Mouse (Mus musculus): ENCODE measurements at regions not wholly inside any gene's neighbourhood (a gene's known extent, or its start where the extent isn't known, plus 50 kb on each side); places are given as distances from the start of the nearest gene placed in this dataset.

DNA sequence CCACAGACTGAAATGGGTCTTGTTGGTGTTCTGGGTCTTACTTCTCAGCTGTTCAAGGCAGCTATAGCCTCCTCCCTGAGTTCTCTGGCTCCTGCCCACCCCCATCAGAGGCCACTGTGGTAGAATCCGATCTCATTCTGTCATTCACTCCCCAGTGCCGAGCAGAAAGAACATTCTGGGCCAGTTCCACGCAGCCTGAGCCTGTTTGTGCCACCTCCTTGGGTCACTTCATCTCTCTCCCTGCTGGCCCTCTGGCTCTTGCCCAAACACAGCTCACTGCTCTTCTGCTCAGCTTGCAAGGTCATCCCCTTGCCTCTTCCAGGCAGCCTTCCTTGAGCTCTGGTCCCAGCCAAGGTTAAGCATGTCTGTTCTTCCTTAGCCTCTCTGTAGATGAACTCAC lies 128.9 kb downstream of the Chst1 start:
- no peaks in the 10 kb centered on the region for H3K36me3 ChIP-seq (ENCODE audit: insufficient read depth, low read length)
- H3K9ac ChIP-seq (ENCODE audit: low read depth, low read length) = no peak overlapping the region
- no peaks in the 10 kb centered on the region for H3K27me3 ChIP-seq (ENCODE audit: insufficient read depth, low read length)
- no peak overlapping the region for H3K27ac ChIP-seq
- WGBS = 70% methylated on average over 3 of the region's 3 CpGs
- no peak for TF ChIP-seq CTCF (IDR thresholded peaks at IDR 0.05; ENCODE audit: low read depth)
- H3K4me2 ChIP-seq (ENCODE audit: low read length) = no peak overlapping the region
- 0 out of 2 replicates have a peak, but pooled peaks cover 6% of the 10 kb centered on the region for H3K4me1 ChIP-seq (replicated peaks; ENCODE audit: insufficient read depth, low read length)
- ATAC-seq (replicated peaks; ENCODE audit: low FRiP score, low read depth) (no peak), DNase-seq (ENCODE audit: low spot score) (no peak)
- no peak overlapping the region for H3K4me3 ChIP-seq (replicated peaks; ENCODE audit: low read depth, low read length)
- no peaks in the 10 kb centered on the region for H3K9me3 ChIP-seq (replicated peaks; ENCODE audit: low read length)

DNA sequence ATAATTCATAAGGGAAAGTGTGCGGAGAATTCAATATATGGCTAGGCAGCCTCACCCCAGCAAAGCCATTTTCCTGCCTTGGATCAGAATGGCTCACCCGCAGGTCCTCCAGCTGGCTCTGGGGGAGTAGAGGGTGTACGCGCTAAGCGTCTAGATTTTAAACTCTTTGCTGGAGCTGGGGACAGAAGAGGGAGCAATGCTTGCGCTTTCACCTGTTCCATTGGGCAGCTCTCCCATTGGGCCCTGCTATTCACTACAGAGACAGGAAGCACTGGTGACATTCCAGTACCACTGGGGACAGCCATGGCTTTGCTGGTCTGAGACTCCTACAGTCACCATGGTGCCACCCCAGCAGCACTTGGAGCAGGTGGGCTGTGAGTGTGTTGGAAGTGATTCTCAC lies 130.9 kb downstream of the Chst1 start:
- Histone ChIP-seq H3K9me3 (replicated peaks; ENCODE audit: low read length) (no peaks in the 10 kb centered on the region), H3K27ac (no peak overlapping the region), H3K4me3 (replicated peaks; ENCODE audit: low read depth, low read length) (no peak overlapping the region), H3K36me3 (ENCODE audit: insufficient read depth, low read length) (no peaks in the 10 kb centered on the region), H3K27me3 (ENCODE audit: insufficient read depth, low read length) (no peaks in the 10 kb centered on the region), H3K4me1 (replicated peaks; ENCODE audit: insufficient read depth, low read length) (0 out of 2 replicates have a peak, but pooled peaks cover 6% of the 10 kb centered on the region), H3K4me2 (ENCODE audit: low read length) (no peak overlapping the region), H3K9ac (ENCODE audit: low read depth, low read length) (no peak overlapping the region)
- no peak for TF ChIP-seq CTCF (IDR thresholded peaks at IDR 0.05; ENCODE audit: low read depth)
- no peak for DNase-seq (ENCODE audit: low spot score)
- no peak for ATAC-seq (replicated peaks; ENCODE audit: low FRiP score, low read depth)
- 80% methylated on average over 6 of the region's 6 CpGs for WGBS

DNA sequence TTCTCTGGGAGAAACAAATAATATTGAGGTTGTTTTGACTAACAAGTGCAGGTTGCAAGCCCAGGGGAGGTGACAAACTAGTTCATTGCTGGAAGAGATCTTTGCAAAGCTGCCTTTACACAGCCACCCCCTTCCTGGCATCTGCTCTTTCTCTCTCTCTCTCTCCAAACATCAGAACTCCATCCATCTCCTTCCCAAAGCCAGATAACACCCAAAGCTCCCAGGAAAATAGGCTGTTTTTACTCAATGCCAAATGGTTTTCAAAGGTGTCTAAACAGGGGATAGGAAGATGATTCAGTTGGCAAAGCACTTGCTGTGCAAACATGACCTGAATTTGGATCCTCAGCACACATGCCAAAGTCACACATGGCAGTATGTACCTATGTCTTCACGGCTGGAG lies 133.9 kb downstream of the Chst1 start:
- DNase-seq (ENCODE audit: low spot score) (no peak), ATAC-seq (replicated peaks; ENCODE audit: low FRiP score, low read depth) (no peak)
- 86% methylated on average over 1 of the region's 1 CpGs for WGBS

DNA sequence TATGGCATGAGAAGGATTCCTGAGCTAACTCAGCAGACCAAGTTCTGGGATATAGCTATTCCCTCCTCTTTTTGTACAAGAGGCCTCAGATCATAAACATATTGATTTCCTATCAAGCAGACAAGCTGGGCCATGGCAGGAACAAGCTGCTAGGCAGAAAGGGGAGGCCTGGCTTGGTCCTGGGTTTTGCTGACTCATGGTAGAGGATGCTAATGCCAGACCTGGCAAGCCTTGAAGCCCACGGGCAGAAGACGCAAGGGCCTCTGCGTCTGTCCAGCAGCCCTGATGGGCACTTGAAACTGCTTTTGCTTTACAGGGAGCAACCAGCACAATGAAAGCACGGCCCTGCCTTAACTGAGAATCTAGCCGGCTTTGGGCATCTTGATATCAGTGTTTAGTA lies 136.3 kb downstream of the Chst1 start:
- no peak overlapping the region for H3K9ac ChIP-seq (ENCODE audit: low read depth, low read length)
- DNase-seq (ENCODE audit: low spot score) (no peak), ATAC-seq (replicated peaks; ENCODE audit: low FRiP score, low read depth) (no peak)
- H3K4me2 ChIP-seq (ENCODE audit: low read length) = no peak overlapping the region
- H3K4me1 ChIP-seq (replicated peaks; ENCODE audit: insufficient read depth, low read length) = 0 out of 2 replicates have a peak, but pooled peaks cover 7% of the 10 kb centered on the region
- 83% methylated on average over 5 of the region's 5 CpGs for WGBS
- no peak overlapping the region for H3K27ac ChIP-seq
- no peaks in the 10 kb centered on the region for H3K9me3 ChIP-seq (replicated peaks; ENCODE audit: low read length)
- no peaks in the 10 kb centered on the region for H3K27me3 ChIP-seq (ENCODE audit: insufficient read depth, low read length)
- no peak overlapping the region for H3K4me3 ChIP-seq (replicated peaks; ENCODE audit: low read depth, low read length)
- no peak for TF ChIP-seq CTCF (IDR thresholded peaks at IDR 0.05; ENCODE audit: low read depth)
- H3K36me3 ChIP-seq (ENCODE audit: insufficient read depth, low read length) = no peaks in the 10 kb centered on the region

More for the DNA sequence above, 133.9 kb downstream of the Chst1 start:
- no peaks in the 10 kb centered on the region for H3K27me3 ChIP-seq (ENCODE audit: insufficient read depth, low read length)
- H3K4me3 ChIP-seq (replicated peaks; ENCODE audit: low read depth, low read length) = no peak overlapping the region
- no peaks in the 10 kb centered on the region for H3K36me3 ChIP-seq (ENCODE audit: insufficient read depth, low read length)
- H3K27ac ChIP-seq = no peak overlapping the region
- no peaks in the 10 kb centered on the region for H3K9me3 ChIP-seq (replicated peaks; ENCODE audit: low read length)
- H3K4me1 ChIP-seq (replicated peaks; ENCODE audit: insufficient read depth, low read length) = no peaks in the 10 kb centered on the region
- no peak overlapping the region for H3K4me2 ChIP-seq (ENCODE audit: low read length)
- no peak for TF ChIP-seq CTCF (IDR thresholded peaks at IDR 0.05; ENCODE audit: low read depth)
- H3K9ac ChIP-seq (ENCODE audit: low read depth, low read length) = no peak overlapping the region

DNA sequence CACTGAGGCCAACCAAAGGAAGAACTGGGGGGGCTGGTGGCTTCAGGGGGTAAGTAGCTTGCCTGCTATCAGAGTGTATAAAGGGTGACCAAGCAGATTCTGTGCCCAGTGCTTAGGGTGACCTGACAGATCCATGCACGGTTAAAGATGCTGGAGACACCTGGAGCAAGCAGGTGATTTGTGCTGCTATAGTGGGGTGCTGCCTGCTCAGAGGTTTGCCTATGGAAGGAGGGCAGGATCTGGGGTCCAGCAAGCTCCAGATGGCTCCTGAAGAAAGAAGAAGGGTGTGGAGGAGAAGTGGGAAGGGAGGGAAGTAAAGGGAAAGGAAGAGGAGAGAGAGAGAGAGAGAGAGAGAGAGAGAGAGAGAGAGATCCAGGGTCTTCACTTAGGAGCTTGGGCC lies 137.8 kb downstream of the Chst1 start:
- Histone ChIP-seq H3K9me3 (replicated peaks; ENCODE audit: low read length) (no peaks in the 10 kb centered on the region), H3K9ac (ENCODE audit: low read depth, low read length) (no peak overlapping the region), H3K4me3 (replicated peaks; ENCODE audit: low read depth, low read length) (no peak overlapping the region), H3K36me3 (ENCODE audit: insufficient read depth, low read length) (no peaks in the 10 kb centered on the region), H3K4me1 (replicated peaks; ENCODE audit: insufficient read depth, low read length) (0 out of 2 replicates have a peak, but pooled peaks cover 7% of the 10 kb centered on the region), H3K27ac (no peak overlapping the region), H3K4me2 (ENCODE audit: low read length) (no peak overlapping the region), H3K27me3 (ENCODE audit: insufficient read depth, low read length) (no peaks in the 10 kb centered on the region)
- ATAC-seq (replicated peaks; ENCODE audit: low FRiP score, low read depth) = no peak
- WGBS = 80% methylated on average over 1 of the region's 1 CpGs
- DNase-seq (ENCODE audit: low spot score) = no peak
- no peak for TF ChIP-seq CTCF (IDR thresholded peaks at IDR 0.05; ENCODE audit: low read depth)

DNA sequence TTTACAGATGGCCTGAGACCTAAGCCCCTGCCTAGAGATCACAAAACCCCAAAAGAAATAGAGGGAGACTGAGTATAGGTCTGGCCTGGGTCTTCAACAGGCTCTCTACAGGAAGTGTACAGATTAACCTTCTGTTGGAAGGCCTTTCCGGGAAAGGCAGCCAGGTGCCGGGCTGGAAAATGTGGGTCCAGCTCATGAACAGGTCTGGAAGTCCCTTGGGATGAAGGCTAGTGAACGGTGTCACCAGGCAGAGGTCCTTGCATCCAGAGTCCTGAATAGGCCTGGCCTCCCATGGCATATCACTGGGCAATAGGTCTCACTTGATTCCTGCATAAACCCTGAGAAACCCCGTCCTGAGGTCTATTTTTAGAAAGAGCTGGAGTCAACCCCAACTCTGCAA lies 140.1 kb downstream of the Chst1 start:
- Histone ChIP-seq H3K4me2 (ENCODE audit: low read length) (no peak overlapping the region), H3K36me3 (ENCODE audit: insufficient read depth, low read length) (no peaks in the 10 kb centered on the region), H3K9me3 (replicated peaks; ENCODE audit: low read length) (no peaks in the 10 kb centered on the region), H3K4me1 (replicated peaks; ENCODE audit: insufficient read depth, low read length) (0 out of 2 replicates have a peak, but pooled peaks cover 14% of the 10 kb centered on the region), H3K27me3 (ENCODE audit: insufficient read depth, low read length) (no peaks in the 10 kb centered on the region), H3K9ac (ENCODE audit: low read depth, low read length) (no peak overlapping the region), H3K4me3 (replicated peaks; ENCODE audit: low read depth, low read length) (no peak overlapping the region), H3K27ac (no peak overlapping the region)
- DNase-seq (ENCODE audit: low spot score) = no peak
- WGBS = 64% methylated on average over 4 of the region's 4 CpGs
- TF ChIP-seq CTCF (IDR thresholded peaks at IDR 0.05; ENCODE audit: low read depth) = no peak
- ATAC-seq (replicated peaks; ENCODE audit: low FRiP score, low read depth) = no peak

DNA sequence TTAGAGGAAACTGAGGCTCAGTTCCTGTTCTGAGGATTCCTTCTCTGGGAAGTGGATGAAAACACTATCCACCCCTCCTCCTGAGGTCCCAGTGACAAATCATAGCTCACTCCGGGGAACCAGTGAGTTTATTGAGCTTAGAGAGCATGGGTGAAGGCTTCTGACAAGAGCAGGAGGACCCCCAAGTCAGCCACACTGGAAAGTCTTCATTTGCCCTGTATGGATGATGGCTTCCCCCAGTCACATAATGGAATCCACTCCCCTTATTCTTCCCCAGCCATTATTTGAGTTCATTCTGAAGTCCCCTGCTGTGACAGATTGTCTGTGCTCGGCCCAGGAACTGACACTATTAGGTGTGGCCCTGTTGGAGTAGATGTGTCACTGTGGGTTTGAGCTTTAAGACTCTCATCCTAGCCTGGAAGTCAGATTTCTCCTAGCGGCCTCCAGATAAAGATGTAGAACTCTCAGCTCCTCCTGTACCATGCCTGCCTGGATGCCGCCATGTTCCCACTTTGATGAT lies 141.3 kb downstream of the Chst1 start:
- Histone ChIP-seq H3K4me1 (replicated peaks; ENCODE audit: insufficient read depth, low read length) (0 out of 2 replicates have a peak, but pooled peaks cover 14% of the 10 kb centered on the region), H3K4me2 (ENCODE audit: low read length) (no peak overlapping the region), H3K4me3 (replicated peaks; ENCODE audit: low read depth, low read length) (no peak overlapping the region), H3K27ac (no peak overlapping the region), H3K9ac (ENCODE audit: low read depth, low read length) (no peak overlapping the region), H3K9me3 (replicated peaks; ENCODE audit: low read length) (no peaks in the 10 kb centered on the region), H3K36me3 (ENCODE audit: insufficient read depth, low read length) (no peaks in the 10 kb centered on the region), H3K27me3 (ENCODE audit: insufficient read depth, low read length) (no peaks in the 10 kb centered on the region)
- WGBS = 91% methylated on average over 4 of the region's 4 CpGs
- TF ChIP-seq CTCF (IDR thresholded peaks at IDR 0.05; ENCODE audit: low read depth) = no peak
- no peak for ATAC-seq (replicated peaks; ENCODE audit: low FRiP score, low read depth)
- no peak for DNase-seq (ENCODE audit: low spot score)

Data from kidney, postnatal 0 days (tissue).